Mouse (Mus musculus) stomach, embryonic 14.5 days (tissue): Measurements from ENCODE around the gene Dcbld2. TPM values are rescaled to one million over a fixed set of nuclear protein-coding genes. Genes with fewer than 3 reads are reported as not detected.

Experiments
- ATAC-seq: fragments of 200-750 bp; cut with Nextera tagmentation; 2 replicates; pipeline ENCODE4 v1.8.0; 2017; ENCODE audit warnings: low read depth, moderate TSS enrichment; ENCODE audit not compliant: insufficient number of reproducible peaks, insufficient read depth, low FRiP score
- H3K27ac ChIP-seq: fragments of 300-500 bp; sonication (generic); 2 replicates; pipeline ENCODE4 v1.5.1; 2014; ENCODE audit warnings: mild to moderate bottlenecking, low read length, moderate library complexity, mixed read lengths
- H3K27me3 ChIP-seq: fragments of 300-500 bp; sonication (generic); 2 replicates; pipeline ENCODE4 v1.6.1; 2014; ENCODE audit warnings: low read length, control low read depth, mixed read lengths; ENCODE audit not compliant: control insufficient read depth, insufficient read depth
- H3K36me3 ChIP-seq: fragments of 300-500 bp; sonication (generic); 2 replicates; pipeline ENCODE4 v1.6.1; 2014; ENCODE audit warnings: mild to moderate bottlenecking, control low read depth, low read length, moderate library complexity, mixed read lengths; ENCODE audit not compliant: control insufficient read depth, insufficient read depth
- H3K4me1 ChIP-seq: fragments of 300-500 bp; sonication (generic); 2 replicates; pipeline ENCODE4 v1.6.1; 2014; ENCODE audit warnings: low read length, control low read depth, mixed read lengths; ENCODE audit not compliant: control insufficient read depth, insufficient read depth
- H3K4me2 ChIP-seq: fragments of 300-500 bp; sonication (generic); replicated peaks from 2 replicates; pipeline ENCODE4 v1.6.1; 2014; ENCODE audit warnings: low read depth, low read length, control low read depth
- H3K4me3 ChIP-seq: fragments of 300-500 bp; sonication (generic); 2 replicates; pipeline ENCODE4 v1.5.1; 2014; ENCODE audit warnings: low read depth, low read length, control low read depth
- H3K9ac ChIP-seq: fragments of 300-500 bp; sonication (generic); replicated peaks from 2 replicates; pipeline ENCODE4 v1.6.1; 2014; ENCODE audit warnings: low read depth, mild to moderate bottlenecking, control low read depth, low read length, moderate library complexity, mixed read lengths
- H3K9me3 ChIP-seq: fragments of 300-500 bp; sonication (generic); 2 replicates; pipeline ENCODE4 v1.6.1; 2016; ENCODE audit warnings: low read depth, low read length, control low read depth; ENCODE audit not compliant: control insufficient read depth
- WGBS: fragments of 180-500 bp; shearing (Covaris S2); extraction: QIAGEN DNeasy Blood & Tissue Kit; methylation state at CpG from one replicate; pipeline ENCODE4 v1.1.7; 2014; 5-methylcytosine and 5-hydroxymethylcytosine counted together
- polyA plus RNA-seq: library from polyadenylated mRNA; unstranded; fragments of >200 nt; fragmentation: Nextera tagmentation; extraction: Ambion mirVana; gene quantifications from 2 replicates; pipeline ENCODE4 v1.2.1, GENCODE M21; 2014

Dcbld2 gene
- polyA plus RNA-seq, 1 experiment from 2014 or later, result 12.5 TPM

DNA sequence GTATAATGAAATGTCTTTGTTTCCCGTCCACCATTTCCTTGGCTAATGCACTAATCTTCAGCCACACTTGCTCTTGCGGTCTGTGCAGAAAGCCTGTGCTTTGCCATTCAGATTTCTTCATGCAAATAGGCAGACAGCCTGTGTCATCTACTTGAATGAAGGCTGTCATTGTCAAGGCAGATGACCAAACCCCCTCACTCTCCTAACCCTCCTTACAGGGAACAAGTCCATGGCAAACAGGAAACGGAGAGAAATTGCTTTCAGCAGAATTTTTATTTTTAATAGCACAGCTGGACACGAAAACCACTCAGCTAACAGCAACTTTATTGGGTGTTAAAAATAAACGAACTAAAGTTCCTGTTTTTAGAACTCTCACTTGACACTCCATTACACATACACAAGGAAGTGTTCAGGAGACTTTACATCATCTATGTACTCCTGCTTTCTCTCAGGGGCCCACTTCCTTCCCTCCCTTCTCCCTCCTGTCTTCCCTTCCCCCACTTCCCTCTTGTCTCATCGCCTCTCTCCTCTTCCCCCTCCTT lies 93.6 kb downstream of the Dcbld2 start:
- H3K27me3 ChIP-seq, result no peaks in the 10 kb centered on the region
- peaks cover 16% of the 10 kb centered on the region for H3K4me1 ChIP-seq
- H3K4me2 ChIP-seq, result no peak overlapping the region
- ATAC-seq, result 0 out of 2 replicates have a peak, but pooled peaks have one; percentile 46
- H3K9ac ChIP-seq, result no peak overlapping the region
- H3K27ac ChIP-seq, result peak overlapping the region; percentile 2; the same call in 1 of the 2 replicates
- H3K4me3 ChIP-seq, result no peak overlapping the region
- WGBS, result 35% methylated on average over 6 of the region's 6 CpGs
- no peaks in the 10 kb centered on the region for H3K36me3 ChIP-seq
- no peaks in the 10 kb centered on the region for H3K9me3 ChIP-seq

- H3K36me3 ChIP-seq, result no peaks in the 10 kb centered on the region
- H3K4me2 ChIP-seq, result no peak overlapping the region
- H3K27me3 ChIP-seq, result no peaks in the 10 kb centered on the region
- ATAC-seq, result no peak
- WGBS, result 44% methylated on average over 6 of the region's 6 CpGs
- no peak overlapping the region for H3K4me3 ChIP-seq
- peak overlapping the region; percentile 2; the same call in 1 of the 2 replicates for H3K27ac ChIP-seq
- H3K9me3 ChIP-seq, result no peaks in the 10 kb centered on the region
- peaks cover 17% of the 10 kb centered on the region for H3K4me1 ChIP-seq
- no peak overlapping the region for H3K9ac ChIP-seq
These were observed 94.3 kb downstream of the Dcbld2 start for GRCm38 (mm10) chr16:58502566-58502965.

- no peak overlapping the region for H3K9ac ChIP-seq
- H3K9me3 ChIP-seq, result no peaks in the 10 kb centered on the region
- H3K4me2 ChIP-seq, result no peak overlapping the region
- ATAC-seq, result no peak
- no peak overlapping the region for H3K27ac ChIP-seq
- H3K4me3 ChIP-seq, result no peak overlapping the region
- 0 out of 2 replicates have a peak, but pooled peaks cover 6% of the 10 kb centered on the region for H3K4me1 ChIP-seq
- H3K27me3 ChIP-seq, result no peaks in the 10 kb centered on the region
- H3K36me3 ChIP-seq, result no peaks in the 10 kb centered on the region
These were observed 96.7 kb downstream of the Dcbld2 start for GRCm38 (mm10) chr16:58504945-58505344.

GRCm38 (mm10) chr16:58512181-58512761 lies 104.0 kb downstream of the Dcbld2 start:
- Histone ChIP-seq H3K27ac (no peak overlapping the region), H3K9ac (no peak overlapping the region)
- WGBS, result 16% methylated on average over 9 of the region's 9 CpGs

DNA sequence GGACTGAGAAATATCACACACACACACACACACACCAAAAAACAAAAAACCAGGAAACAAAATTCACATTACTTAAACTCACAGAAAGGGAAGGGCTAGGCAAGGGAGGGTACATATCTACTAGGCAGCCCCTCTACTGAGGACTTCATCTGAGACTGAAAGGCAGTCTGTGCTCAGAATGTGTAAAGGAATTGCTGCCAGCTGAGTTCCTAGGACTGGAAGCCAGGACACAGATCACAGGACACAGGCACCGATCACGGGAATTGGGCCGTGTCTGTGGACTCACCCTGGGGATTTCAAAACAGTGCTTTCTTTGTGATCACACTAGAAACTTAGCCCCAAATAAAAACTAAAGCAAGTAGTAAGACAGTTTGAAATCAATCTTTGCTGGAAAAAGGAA lies 104.6 kb downstream of the Dcbld2 start:
- 23% methylated on average over 3 of the region's 3 CpGs for WGBS
- Histone ChIP-seq H3K36me3 (no peaks in the 10 kb centered on the region), H3K9me3 (no peaks in the 10 kb centered on the region), H3K9ac (no peak overlapping the region), H3K27ac (peak overlapping the region; percentile 18; the same call in 1 of the 2 replicates), H3K4me2 (no peak overlapping the region), H3K4me1 (peaks cover 19% of the 10 kb centered on the region; the same call in 1 of the 2 replicates), H3K27me3 (no peaks in the 10 kb centered on the region), H3K4me3 (no peak overlapping the region)
- no peak for ATAC-seq

More at GRCm38 (mm10) chr16:58512181-58512761, 104.0 kb downstream of the Dcbld2 start:
- Histone ChIP-seq H3K36me3 (no peaks in the 10 kb centered on the region), H3K27me3 (no peaks in the 10 kb centered on the region), H3K4me2 (no peak overlapping the region), H3K4me3 (no peak overlapping the region), H3K9me3 (no peaks in the 10 kb centered on the region), H3K4me1 (peaks cover 19% of the 10 kb centered on the region; the same call in 1 of the 2 replicates)
- no peak for ATAC-seq

GRCm38 (mm10) chr16:58513755-58514154 lies 105.5 kb downstream of the Dcbld2 start:
- Histone ChIP-seq H3K27me3 (no peaks in the 10 kb centered on the region), H3K4me1 (peaks cover 19% of the 10 kb centered on the region; the same call in 1 of the 2 replicates), H3K9ac (no peak overlapping the region), H3K27ac (peak overlapping the region; percentile 16; the same call in 1 of the 2 replicates), H3K9me3 (no peaks in the 10 kb centered on the region), H3K36me3 (no peaks in the 10 kb centered on the region), H3K4me2 (no peak overlapping the region), H3K4me3 (no peak overlapping the region)
- no peak for ATAC-seq
- 32% methylated on average over 6 of the region's 6 CpGs for WGBS

- 76% methylated on average over 9 of the region's 9 CpGs for WGBS
- no peak overlapping the region for H3K9ac ChIP-seq
- H3K27ac ChIP-seq, result no peak overlapping the region
These were observed 106.3 kb downstream of the Dcbld2 start for GRCm38 (mm10) chr16:58514565-58514964.

DNA sequence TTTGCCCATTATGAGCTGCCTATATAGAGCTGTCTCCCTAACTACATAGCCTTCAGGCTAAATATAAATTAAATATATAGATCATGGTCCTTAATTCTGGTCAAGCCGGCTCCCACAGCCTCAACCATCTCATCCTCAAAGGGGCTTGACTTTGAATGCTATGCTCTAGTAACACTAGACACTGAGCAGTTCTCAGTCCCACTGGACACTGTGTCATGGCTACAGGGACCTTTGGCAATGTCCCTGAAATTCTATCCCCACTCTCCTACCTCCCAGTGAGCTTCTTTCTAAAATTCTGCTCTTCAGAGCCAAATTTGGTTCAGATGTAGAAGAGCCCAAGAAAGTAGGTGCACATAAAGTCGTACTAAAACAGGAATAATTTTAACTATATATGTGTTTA lies 107.9 kb downstream of the Dcbld2 start:
- Histone ChIP-seq H3K9me3 (no peaks in the 10 kb centered on the region), H3K4me2 (no peak overlapping the region), H3K36me3 (no peaks in the 10 kb centered on the region), H3K4me3 (no peak overlapping the region), H3K27me3 (no peaks in the 10 kb centered on the region), H3K27ac (no peak overlapping the region), H3K4me1 (peaks cover 15% of the 10 kb centered on the region; the same call in 1 of the 2 replicates), H3K9ac (no peak overlapping the region)
- no peak for ATAC-seq
- WGBS, result 89% methylated on average over 2 of the region's 2 CpGs

More at GRCm38 (mm10) chr16:58514565-58514964, 106.3 kb downstream of the Dcbld2 start:
- H3K4me3 ChIP-seq, result no peak overlapping the region
- ATAC-seq, result peak; percentile 46; the same call in 1 of the 2 replicates
- no peaks in the 10 kb centered on the region for H3K27me3 ChIP-seq
- no peak overlapping the region for H3K4me2 ChIP-seq
- H3K9me3 ChIP-seq, result no peaks in the 10 kb centered on the region
- H3K4me1 ChIP-seq, result peaks cover 19% of the 10 kb centered on the region; the same call in 1 of the 2 replicates
- no peaks in the 10 kb centered on the region for H3K36me3 ChIP-seq
